Mouse (Mus musculus) liver (tissue): ENCODE results near the gene Gtf2h4.

Experiments
- DNase-seq: peaks from one replicate; pipeline ENCODE4 v3.0.0-alpha.2; 2020; ENCODE audit warnings: mixed read lengths

Gene Gtf2h4

DNA sequence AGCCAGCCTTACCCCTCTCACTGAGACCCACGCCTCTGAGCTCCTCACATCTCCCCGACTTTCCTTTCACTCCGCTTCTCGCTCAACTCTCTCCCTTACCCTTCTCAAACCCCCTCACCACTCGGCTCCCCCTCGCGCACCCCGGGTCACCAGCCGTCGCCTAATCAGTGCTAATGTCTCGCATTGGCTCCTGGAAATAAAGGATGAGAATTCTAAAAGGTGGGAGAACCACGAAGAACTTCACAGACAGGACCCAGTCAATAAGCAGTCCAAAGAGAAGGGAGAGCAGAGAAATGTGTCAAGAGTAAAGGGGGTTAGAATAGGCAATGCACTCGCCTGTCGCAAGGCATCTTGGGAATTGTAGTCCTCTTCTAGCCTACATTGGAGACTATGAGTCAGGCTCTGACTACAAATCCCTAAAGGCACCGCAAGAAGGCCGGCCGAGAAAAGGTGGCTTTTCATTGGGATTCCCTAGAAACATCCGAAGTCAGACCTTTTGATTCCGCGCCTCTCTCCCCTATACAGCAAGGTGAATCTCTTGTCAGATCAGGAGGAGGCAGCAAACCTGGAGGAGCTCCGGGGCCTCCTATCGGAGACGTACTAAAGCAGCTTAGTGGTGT, at the start of gene Gtf2h4:
Gene Gtf2h4, minus strand, starts transcription at position 324 of the 620 bp plus-strand sequence.
- DNase-seq, result peak; percentile 86

GRCm38 (mm10) chr17:35721676-35722075, 48.1 kb upstream of the Gtf2h4 start:
- no peak for DNase-seq

DNA sequence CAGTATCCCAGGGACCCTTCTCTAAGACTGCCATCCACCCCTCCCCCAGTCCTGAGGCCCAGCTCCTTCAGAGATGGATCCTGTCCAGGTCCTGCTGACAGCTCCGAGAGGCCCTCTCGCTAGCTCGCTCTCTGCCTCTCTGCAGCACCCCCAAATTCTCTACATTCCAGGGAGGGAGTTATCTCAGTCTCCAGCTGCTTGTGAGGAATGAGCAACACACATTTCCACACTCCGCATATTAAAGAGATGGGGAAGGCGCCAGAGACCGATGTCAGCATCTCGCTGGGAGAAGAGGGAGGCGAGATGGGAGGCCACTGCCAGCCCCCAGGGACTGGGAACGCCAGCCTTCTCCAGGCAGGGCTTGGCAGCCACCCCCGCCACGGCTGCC, 46.8 kb upstream of the Gtf2h4 start:
- DNase-seq, result no peak

- DNase-seq, result no peak
These were observed 46.2 kb upstream of the Gtf2h4 start for GRCm38 (mm10) chr17:35719616-35720339.

- no peak for DNase-seq
These were observed 43.5 kb upstream of the Gtf2h4 start for GRCm38 (mm10) chr17:35717080-35717479.

GRCm38 (mm10) chr17:35716114-35716513, 42.6 kb upstream of the Gtf2h4 start:
- no peak for DNase-seq

- DNase-seq, result no peak
These were observed 37.3 kb upstream of the Gtf2h4 start for GRCm38 (mm10) chr17:35710705-35711347.

GRCm38 (mm10) chr17:35708611-35709010, 35.1 kb upstream of the Gtf2h4 start:
- no peak for DNase-seq

GRCm38 (mm10) chr17:35707929-35708328, 34.4 kb upstream of the Gtf2h4 start:
- no peak for DNase-seq

- peak; percentile 48 for DNase-seq
These were observed 32.3 kb upstream of the Gtf2h4 start for GRCm38 (mm10) chr17:35705836-35706235.

GRCm38 (mm10) chr17:35704621-35705464, 31.3 kb upstream of the Gtf2h4 start, which contains the start of gene Ddr1:
TSS of gene Ddr1 (minus strand) at chr17:35704621.
- DNase-seq, result peak; percentile 31

GRCm38 (mm10) chr17:35703751-35704271, 30.3 kb upstream of the Gtf2h4 start:
- DNase-seq, result no peak

DNA sequence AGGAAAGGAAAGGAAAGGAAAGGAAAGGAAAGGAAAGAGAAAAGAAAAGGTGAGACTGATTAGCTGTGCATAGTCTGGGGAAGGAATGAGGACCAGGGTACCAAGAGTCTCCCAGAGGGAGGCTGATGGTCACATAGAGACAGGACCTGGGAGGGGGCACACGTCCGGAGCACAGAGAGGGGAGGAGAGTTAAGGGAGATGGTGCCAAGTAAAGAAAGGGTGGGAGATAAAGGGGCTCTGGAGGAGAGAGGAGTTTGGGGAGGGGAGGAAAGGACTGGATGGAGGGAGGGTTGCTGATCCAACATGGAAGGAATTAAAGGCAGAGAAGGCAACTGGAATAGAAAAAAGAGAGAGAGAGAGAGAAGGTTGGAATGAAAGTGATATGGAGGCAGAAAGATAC, 29.5 kb upstream of the Gtf2h4 start:
- DNase-seq, result no peak

GRCm38 (mm10) chr17:35702605-35703004, 29.1 kb upstream of the Gtf2h4 start:
- no peak for DNase-seq

GRCm38 (mm10) chr17:35701978-35702461, 28.5 kb upstream of the Gtf2h4 start:
- DNase-seq, result peak; percentile 34

DNA sequence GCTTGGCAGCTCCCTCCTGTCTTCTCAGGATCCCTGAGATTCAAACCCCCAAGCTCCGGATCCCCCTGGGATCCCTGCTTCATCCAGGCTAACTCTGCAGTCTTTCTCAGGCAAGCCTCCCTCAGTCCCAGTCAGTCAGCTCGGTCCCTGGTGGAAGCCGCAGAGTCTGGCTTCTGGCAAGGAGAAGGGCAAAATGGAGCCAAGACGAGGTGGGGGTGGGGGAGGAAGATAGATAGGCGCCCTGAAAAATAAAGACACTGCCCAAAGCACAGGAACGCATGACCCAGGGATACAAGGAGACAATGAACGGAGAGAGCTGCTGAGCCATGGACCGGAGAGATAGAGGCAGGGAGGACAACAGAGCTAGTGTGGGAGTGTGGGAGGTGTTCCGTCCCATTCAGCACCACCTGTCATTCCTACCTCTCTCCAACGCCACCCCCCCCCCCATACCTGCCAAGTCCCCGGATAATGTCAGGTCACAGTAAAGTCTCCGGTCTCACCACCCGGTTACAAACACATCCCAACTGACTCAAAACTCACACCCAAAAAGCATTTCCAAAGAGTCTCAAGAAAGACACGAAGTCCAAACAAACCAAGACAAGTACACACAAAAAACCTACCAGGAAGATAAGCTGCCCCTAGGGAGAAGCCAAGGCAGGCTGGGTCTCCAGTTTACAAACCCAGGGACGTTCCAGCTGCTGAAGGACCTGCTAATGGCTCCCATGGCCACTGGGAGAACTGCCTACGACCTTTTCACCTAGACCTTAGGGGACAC, 27.9 kb upstream of the Gtf2h4 start:
- DNase-seq, result no peak

DNA sequence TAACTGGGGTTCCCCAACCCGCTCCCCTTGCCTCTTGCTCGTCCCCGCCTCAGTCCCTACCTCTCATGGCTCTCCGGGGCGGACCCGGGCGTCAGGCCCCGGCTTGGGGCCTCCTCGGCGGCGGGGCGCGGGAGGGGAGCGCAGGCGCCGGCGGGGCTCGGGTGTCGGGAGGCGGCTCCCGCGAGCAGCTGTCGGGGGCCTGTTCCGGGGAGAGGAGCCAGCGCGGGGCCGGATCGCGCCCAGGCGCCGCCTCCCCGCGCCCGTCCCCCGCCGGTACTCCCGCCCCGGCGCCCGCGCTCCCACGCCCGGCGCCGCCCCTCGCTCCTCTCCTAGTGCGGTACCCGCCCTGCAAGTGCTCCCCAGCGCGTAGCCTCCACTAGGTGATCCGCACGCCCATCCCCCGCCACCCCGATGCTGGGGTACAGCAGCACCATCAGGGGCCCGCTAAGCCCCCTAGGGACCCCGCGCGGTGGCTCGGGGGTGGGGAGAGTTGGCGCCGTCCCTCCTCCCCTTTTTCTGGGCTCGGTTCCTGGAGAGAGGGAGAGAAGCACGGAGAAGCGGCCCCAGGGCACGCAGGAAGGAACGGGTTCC, 26.9 kb upstream of the Gtf2h4 start:
- peak; percentile 72 for DNase-seq

DNA sequence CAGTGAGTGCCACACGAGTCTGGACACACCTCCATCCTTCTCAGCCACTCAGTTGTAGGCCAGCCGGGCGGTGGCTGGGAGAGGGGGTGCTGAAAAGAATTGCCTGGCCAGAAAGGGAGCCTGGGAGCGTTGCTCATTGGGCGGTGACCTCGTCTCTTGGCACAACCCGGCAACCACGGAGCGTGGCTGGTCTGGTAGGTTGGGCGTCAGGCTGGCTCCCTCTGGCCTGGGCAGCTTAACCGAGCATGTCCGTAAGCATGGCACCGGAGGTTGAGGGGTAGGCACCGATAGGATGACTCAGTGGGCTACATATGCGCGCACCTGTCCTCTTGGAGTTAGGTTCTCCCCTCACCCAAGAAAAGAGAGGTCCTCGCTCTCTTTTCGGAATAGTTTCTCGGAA, 26.4 kb upstream of the Gtf2h4 start:
- DNase-seq, result peak; percentile 21

- no peak for DNase-seq
These were observed 25.0 kb upstream of the Gtf2h4 start for GRCm38 (mm10) chr17:35698501-35698883.

DNA sequence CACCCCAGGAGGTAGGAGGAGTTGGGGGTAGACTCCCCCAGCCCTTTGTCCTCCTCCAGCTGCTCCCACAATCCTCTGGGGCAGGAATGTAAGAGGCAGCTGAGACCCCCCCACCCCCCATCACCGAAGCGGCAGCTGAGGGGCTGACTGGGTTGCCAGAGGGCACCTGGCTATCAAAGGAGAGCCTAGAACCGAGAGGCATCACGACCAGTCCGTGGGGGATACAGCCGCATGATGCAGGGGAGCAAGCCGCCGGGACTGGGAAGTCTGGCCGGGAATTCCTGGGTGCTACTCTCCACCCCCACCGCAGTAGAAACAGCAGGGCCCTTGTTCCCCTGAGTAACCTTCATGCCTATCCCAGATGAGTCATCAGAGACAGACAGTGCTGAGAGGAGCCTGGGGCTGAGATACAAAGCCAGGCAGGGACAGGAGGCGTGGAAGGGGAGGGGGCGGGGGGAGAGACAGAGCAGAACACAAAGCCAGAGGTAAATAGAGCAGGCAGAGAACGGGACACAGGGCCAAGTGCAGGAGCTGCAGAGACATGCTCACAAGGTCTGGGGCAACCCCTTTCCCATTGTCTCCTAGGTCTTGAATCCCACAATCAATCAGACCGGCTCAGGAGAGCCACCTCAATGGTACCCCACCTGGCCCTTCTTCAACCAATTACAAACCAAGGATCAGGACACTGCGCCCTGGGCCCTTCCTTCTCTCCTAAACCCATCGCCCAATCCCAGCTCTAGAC, 24.4 kb upstream of the Gtf2h4 start:
- no peak for DNase-seq

DNA sequence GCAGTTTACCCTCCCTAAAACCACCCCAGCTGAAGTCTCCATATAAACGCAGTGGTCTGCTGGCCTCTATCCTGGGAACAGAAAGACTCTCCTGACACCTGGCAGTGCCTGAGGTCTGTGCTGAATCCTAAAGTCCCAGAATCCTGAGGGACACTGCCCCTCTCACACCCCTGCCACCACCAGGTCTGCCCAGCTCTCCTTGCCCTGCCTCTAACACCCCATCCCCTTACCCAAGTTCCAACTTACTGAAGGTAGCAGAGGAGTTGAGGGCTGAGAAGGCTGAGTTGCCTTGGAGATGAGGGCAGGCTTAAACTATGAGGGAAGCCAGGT, 23.9 kb upstream of the Gtf2h4 start:
- DNase-seq, result no peak
